Mouse (Mus musculus): ENCODE measurements around the gene Cd302.
A peak's percentile ranks its signal among the peaks of the same experiment; 100 is the strongest.

Cd302 gene

DNA sequence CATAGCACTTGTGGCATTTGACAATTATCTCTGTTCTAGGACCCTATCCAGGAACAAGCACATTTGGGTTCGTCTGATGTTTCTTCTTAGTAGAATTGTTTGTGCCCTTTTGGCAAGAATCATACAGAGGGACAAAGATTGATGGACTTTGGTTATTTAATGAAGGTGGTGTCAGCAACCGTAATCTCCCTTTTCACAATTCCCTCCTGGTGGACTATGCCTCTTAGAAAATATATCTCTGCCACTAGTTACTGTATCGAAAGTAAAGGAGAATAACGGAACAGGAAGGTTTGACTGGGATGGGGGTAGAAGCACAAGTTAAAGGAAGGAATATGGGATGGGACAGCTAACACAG is at the start of gene Cd302:
Gene Cd302, minus strand, starts transcription at position 22 of the 355 bp plus-strand sequence.
- no peak for DNase-seq (ENCODE audit: low read depth)

DNA sequence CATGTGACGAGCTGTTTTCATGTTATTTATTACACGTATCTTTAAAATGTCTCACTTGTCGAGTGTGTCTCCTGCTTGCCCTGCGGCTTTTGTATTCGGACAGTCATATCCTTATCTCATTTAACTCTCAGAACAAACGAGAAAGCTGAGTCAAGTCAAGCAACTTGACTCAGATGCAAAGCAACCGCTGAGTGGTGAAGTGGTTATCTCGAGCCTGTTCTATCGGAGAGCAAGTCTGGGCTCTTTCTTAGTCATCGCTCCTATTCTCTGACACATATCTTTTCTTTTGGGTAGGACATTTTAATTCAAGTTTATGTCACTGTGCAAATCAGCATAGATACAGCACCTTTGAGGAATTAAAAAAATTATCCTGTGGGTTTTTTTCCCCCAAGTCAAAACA is 44.4 kb upstream of the Cd302 start:
- peak; percentile 68 for DNase-seq (ENCODE audit: low read depth)

DNA sequence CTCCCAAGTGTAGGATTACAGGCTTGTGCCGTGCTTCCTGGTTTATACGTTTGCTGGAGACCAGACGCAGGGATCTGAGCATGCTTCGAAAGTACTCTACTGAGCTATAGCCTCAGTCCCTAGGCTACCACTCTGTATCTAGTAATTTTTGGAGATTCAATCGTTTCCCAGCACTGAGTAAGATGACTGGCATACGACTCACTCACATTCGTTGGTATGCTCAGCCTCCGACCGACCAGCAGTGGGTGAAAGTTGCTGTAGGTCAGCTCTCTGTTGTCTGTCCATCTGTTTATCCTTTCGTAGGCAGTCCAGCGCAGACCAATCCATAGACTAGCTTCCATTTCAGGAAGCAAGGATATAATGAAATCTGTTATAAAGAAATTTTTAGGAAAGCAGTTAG is 43.3 kb upstream of the Cd302 start:
- DNase-seq (ENCODE audit: low read depth), result no peak

DNA sequence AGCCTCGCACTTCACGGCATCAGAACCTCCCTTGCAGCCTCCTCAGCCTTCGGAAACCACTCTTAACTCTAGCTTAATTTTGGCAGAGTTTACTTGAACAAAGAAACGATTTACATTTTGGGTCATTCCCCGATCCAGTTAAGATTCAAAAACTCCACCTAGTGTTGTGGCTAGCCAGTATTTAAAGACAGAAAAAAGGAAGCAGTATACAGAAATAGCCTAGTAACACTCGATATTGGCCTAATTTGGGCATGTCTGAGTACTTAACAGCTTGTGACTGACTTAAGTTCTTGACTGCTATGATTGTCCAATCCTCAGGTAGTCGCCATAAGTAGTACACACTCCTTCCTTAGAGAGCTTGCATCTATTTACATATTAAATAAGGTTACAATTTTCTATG is 42.7 kb upstream of the Cd302 start:
- no peak for DNase-seq (ENCODE audit: low read depth)

DNA sequence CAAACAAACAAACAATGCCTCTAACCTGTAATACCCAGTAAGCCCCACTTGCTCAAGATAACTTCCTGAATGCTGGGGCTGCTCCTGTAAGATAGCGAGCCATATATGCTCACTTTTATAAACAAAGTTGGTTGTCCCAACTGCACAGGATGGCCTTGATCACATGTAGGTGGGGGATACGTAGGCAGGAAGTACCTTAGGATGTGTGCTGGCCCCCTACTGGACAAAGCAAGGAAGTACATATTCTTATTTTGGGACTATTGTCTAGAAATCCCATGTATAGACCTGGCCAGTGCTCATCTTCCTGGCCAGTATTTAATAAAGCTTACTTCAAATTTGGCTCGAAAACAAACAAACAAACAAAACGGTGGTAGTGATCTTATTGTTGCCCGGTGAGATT is 39.1 kb upstream of the Cd302 start:
- DNase-seq (ENCODE audit: low read depth), result peak; percentile 72

DNA sequence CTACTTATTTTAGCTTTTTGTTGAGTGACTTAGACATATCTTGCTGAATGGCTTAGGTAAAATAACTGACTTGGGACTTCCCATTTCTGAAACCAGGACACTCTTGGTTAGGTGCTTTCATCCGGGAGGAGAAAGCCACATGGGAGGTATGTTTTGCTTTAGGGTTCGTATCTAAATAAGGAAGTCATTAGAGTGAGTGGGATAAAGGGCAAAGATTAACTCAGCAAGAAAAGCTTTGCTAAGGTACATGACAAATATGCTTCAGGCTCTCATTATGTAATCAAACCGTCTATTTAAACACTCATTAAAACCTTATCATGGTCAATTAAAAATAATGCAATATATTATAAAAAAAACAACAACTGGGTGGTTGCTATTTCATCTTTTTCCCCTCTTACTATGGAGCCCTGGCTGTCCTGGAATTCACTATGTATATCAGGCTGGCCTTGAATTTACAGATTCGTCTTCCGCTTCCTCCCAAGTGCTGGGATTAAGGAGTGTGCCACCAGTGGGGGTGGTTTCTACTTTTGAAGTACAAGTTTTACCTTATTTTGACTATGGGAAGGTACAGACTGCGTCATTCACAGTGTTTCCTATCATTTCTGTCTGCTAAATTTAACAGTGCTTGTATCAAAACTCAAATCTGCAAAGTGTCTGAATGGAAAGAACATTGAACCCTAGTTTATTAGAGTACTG is 37.9 kb upstream of the Cd302 start:
- no peak for DNase-seq (ENCODE audit: low read depth)

DNA sequence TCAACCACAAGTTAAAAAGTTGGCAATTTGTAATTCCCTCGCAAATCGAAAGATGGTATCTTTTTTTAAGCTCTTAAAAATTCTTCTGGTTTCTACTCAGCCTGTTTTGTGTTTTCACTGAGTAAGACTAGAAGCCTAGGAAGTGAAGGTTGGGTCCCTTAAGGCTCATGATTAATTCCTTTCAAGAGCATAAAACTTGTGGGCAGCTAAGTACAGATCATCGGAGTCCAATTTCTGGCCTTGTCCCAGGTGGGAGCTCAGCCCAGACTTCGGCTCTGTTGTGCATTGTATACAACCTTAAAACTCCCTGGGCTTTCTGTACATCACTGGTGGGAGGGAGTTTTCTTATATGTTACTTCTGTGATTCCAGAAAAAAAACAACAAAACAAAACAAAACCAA is 19.5 kb upstream of the Cd302 start:
- no peak for DNase-seq (ENCODE audit: low read depth)

DNA sequence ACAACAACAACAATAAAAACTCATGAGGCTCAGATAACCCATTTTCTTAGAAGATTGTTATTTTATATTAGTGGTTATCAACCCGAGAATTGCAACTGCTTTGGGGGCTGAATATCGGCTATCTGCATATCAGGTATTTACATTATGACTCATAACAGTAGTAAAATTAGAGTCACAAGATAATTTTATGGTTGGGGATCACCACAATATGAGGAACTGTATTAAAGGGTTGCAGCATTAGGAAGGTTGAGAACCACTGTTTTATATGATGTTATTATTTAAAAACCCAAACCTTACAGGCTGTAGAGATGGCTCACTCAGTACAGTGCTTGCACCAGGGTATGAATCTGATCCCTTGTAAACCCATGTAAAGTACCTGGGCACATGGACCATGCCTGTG is 15.0 kb upstream of the Cd302 start:
- DNase-seq (ENCODE audit: low read depth), result peak; percentile 5

DNA sequence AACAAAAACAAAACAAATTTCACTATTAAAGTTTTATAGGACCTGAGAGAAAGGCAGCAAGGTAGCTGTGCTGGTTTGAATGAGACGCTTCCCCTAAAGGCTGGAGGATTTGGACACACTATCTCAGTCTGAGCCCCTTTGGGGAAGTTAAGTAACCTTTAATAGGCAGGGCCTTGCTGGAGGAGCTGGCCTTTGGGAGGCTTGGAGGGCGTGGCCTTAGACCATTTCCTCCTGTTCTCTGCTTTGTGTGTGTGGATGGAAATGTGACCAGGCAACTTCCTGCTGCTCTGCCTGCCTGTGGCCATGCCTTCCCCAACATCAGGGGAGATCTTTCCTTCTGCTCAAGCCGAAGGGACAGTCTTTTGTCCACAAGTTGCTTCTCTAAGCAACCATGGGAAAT is 14.0 kb upstream of the Cd302 start:
- peak; percentile 5 for DNase-seq (ENCODE audit: low read depth)

DNA sequence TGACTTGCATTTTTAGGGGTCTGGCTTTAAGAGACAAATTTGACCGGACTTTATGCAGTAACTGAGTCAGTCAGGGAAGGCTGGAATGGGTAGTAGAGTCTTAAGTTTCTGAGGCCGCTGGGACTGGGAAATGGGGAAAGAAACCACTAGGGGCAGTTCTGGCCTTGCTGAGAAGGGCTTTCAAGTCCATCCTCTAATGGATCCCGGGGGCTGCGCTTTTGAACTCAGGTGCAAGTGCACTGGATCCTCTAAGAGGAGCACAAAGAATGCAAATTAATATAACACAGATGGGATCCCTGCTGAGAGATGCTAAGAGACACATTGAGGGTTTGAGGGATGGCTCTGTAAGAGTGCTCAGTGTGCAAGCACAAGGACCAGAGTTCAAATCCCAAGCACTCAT is 7.1 kb upstream of the Cd302 start:
- DNase-seq (ENCODE audit: low read depth), result no peak

DNA sequence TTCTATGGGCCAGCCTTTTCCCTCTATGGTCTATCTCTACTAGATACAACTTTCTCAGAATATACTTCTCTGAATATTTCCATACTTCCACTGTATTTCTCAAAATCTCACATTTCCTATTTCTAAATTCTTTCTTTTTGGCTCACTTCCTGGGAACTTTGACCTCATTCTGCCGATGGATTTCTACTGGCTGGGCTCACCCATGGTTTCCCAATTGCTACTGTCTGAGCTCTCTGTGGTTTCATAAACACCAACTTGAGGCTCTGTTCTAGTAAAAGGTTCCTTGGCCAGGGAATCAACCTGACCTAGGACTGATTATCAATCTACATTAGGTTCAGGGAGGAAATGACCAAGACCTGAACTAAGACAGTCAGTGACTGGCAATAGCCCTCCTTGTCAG is 5.2 kb upstream of the Cd302 start:
- DNase-seq (ENCODE audit: low read depth), result no peak

DNA sequence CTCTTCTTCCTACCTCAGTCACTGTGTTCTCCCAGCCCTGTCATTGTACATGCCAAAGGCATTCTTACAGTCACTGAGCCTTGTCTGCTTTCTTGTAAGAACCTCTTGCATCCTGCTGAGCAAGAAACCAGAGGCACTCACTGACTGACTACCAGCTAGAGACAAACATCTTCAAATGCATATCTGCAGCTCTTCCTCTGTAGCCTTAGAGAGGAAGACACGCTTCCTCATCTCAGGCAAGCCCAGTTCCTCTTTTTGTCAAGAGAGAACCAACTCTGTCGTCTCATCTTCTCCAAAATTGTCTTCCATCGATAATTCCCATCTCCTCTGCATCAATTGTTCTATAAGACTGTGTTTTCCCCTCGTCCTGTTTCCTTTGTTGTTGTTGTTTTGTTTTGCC is 4.3 kb upstream of the Cd302 start:
- no peak for DNase-seq (ENCODE audit: low read depth)

DNA sequence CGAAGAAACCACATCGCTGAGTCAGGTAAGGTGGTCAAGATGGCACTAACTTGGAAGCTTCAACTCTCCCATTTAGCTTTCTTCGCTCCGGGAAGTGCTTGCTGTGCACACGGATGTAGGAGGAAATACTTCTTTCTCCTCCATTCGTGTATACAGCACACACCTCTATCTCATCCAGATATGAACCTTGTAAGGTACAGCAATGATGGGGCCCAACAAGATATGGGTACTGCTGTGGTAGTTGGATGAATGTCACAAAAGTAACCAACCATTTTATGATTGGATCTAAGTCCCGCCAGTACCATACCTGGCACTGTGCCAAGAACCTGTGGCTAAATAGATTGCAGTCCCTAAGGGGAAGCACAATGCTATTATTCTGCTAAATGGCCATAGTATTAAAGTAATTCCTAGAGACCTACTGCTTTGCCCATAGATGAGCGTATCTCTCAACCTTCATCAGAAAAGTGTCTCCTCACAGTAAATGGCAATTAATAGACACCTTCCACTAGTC is 874 bp upstream of the Cd302 start:
- DNase-seq (ENCODE audit: low read depth), result no peak

DNA sequence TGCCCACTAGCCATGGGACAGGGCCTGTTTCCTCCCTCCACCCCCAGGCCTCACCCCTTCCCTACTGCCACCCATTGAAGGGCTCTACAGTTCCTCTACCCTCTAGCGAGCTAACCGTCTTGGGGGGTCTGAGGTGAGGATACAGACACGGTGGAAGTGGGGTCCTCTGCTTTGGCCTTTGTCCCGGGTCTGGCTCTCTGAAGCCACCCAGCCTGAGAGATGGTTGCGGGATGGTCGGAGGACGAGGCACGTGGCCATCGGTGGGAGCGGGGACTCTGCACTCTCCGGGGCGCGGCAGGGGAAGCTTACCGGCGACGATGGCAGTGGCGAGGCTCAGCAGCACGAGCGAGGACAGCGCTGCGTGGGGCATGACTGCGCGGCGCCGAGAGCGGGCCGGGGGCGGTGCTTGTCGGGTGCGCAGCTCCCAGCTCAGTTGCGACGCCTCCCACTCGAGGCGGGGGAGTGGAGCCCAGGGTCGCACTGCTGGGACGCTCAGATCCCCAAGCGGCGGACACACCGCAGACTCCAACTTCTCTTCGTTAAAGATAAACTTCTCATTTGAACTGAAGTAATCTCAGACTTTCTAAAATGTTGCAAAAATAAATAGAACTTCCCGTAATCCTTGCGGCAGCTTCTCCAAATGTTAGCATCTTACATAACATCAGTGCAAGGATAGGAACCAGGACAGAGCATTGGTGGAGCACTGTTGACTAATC is 379 bp downstream of the Cd302 start:
- peak; percentile 29 for DNase-seq (ENCODE audit: low read depth)

DNA sequence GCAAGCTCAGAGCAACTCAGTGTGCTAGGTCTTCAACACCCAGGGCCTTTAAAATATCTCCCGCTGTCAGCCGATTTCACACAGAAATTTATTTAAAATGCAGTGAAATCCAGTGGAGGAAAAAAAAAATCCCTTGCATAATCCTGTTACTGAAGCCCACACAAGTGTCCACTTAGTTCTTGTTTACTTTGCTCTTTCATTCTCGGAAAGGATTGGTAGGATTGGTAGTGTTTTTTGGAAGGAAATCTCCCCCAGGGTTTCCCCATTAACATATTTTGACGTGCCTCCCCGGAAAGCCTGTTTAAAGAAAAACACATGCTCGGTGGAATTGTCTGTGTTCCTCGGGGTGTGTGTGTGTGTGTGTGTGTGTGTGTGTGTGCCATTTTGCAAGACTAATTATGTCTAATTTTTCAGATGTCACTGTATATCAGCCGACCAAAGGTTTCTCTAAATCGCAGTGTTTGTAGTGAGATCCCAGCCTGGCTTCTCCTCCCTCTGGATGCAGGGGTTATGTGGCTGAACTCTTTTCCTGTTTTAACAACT is 1.0 kb downstream of the Cd302 start:
- no peak for DNase-seq (ENCODE audit: low read depth)

DNA sequence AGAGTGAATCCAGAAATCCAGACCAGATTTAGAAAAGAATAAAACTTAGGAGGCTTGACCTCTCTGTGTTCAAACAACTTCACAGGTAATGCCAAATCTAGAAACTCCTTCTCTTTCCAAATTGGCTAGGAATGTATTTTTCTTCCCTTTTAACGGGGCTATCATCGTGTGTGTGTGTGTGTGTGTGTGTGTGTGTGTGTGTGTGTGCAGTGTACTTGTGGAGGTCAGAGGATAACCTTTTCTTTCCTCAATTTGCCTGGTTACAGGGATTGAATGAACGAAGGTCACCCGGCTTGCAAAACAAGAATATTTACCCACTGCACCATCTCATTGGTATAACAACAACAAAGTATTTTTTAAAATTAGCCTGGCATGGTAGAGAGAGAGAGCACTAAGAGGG is 1.7 kb downstream of the Cd302 start:
- no peak for DNase-seq (ENCODE audit: low read depth)

DNA sequence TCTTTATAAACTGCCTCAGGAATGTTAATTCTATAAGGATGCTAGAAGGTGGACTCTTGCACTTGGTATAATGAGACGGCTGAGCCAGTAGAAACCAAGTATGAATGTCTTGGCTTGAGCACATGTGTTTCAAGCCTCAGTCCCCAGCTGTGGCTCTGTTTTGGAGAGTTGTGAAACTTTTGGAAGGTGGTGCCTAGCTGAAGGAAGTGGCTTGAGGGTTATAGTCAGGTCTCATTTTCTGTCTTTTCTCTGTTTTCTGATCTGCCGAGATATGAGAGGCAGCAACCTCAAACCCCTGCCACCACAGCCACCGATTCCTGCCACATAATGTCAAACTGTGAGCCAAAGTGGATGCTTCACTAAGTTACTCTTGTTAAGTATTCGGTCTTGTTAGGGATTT is 5.7 kb downstream of the Cd302 start:
- DNase-seq (ENCODE audit: low read depth), result no peak

DNA sequence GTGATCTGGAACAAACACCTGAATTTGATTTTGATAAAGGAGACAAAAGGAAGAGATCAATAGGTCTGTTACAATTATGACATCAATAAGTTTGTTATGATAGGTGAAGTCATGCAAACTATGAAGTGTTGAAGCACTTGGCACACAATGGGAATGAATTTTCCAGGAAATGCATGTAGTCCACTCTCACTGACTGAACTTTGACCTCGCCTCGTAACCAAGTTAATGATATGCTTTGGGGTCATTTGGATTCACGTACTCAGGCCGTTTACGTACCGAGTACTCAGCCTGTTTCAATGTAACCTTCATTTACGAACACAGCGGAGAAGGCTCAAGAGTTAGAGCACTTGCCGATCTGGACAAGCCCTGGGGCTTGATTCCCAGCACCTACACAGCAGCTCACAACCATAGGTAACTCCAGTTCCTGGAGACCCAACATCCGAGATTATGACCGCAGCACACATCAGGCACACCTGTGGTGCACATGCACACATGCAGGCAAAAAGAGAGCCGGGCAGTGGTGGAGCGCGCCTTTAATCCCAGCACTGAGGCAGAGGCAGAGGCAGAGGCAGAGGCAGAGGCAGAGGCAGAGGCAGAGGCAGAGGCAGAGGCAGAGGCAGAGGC is 14.3 kb downstream of the Cd302 start:
- no peak for DNase-seq (ENCODE audit: low read depth)

DNA sequence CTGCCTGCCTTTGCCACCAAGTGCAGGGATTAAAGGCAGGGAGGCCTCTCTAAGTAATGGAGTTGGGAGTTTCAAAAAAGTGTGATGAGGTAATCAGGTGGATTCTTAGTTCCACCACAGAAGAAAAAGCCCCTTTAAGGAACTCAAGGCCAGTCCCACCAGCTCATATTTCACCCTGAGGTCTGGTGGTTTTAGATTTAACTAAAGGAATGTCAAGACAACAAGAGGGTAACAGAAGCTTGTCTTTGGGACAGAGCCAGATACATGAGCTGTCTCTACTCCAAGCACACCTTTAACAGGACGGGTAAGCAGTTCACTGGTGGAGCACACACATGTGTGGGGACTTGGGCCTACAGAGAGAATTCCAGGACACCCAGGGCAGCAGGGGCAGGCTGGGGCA is 16.7 kb downstream of the Cd302 start:
- DNase-seq (ENCODE audit: low read depth), result no peak

DNA sequence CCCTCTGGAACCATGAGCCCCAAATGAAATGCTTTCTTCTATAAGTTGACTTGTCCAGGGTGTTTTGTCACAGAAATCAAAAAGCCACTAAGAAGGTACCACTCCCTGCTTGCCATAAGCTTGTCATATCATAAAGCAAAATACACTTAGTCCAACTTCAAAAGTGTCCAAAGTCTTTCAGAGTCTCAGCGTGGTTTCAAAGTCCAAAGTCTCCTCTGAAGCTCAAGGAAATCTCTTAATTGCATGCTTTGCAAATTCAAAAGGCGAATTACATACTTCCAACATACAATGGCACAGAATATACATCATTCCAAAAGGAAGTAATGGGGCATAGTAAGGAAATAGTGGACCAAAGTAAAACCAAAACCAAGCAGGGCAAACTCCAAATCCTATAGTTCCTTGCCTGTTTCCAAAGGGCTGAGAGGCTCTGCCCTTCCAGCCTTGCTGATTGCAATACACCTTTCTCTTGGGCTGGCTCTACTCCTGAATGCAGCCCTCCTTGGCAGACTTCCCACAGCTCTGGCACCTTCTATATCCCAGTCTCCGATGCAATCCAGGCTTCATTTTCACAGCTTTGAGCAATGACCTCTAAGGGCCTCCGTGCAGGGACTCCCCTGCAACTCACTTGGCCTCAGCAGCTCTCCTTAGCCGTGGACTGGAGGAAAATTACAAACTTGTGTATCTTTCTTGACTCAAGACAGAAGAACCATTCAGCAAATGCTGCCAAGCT is 23.5 kb downstream of the Cd302 start:
- no peak for DNase-seq (ENCODE audit: low read depth)

DNA sequence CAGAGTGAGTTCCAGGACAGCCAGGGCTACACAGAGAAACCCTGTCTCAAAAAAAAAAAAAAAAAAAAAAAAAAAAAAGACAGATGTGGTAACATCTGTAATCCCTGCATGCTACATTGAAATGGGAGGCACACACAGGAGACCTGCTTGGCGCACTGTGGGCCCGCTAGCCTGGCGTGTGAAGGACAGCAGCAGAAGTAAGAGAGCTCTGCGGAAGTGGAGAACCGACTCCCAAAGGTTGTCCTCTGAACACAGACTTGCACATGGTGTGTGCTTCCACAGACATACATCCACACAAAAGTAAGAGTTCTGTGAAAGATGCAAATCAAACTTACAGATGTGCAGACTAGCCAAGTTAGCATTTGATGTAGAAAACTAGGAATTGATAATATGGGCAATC is 25.1 kb downstream of the Cd302 start:
- no peak for DNase-seq (ENCODE audit: low read depth)

DNA sequence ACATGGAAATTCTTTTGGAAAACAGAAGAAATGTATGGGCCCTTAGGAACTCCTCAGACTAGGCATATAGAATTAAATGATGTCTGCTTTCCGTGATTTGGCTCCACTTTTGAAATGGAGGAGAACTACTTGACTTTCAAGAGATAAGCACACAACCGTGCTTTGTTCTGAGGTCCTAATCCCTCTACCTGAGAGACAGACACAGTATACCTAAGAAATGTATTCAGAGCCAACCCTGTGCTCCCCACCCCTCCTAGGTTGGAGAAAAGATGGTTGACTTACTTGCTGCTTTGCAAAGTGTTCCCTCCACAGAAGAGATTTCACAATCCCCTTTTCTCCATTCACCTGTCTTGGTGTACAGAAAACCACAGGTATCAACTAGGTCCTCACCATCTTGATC is 27.5 kb downstream of the Cd302 start:
- no peak for DNase-seq (ENCODE audit: low read depth)

Data from induced T-regulatory cell, adult 2 months (primary cell).